17 mouse cellular contexts compared by ENCODE assay signal in the genomic region with DNA sequence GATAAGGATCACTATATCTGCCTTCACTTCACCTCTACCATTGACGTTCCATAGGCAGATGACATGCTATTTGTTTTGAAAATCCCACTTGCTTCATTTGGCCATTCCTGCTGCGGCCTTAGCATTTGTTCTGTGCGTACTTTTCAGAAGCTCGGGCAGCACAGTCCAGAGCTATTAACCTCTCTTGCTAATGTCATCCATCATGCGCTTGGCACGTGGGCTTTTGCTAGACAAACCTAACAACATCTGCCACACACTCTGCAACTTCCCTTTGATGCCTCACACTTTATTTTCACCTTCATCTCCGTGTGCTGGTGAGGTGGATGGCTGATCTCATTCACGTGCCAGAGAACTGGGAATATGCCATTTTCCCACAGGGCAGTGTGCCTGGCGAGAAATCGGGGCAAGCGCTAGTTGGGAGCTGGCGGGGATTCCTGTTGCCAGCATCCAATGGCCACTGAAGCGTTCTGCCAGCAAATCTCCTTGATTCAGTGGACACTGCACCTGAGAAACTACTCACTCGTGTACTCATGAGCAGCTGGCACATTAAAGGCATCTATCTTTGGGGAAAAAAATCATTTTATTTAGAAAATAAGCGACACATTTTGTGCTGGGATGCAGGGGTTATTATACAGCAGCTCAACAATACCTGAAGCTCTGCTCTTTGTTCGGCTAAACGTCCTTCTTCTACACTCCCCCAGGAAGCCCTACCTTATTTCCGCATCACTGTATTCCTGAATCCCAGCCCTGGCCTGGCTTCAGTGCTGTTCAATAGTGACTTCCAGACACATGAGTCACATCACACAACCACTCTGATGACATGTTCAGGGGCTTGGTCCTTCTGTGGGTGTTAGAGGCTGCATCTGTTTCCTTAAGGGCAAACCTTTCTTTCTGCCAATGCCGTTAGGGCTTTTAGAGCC.
DNase-seq lines count a peak whose midpoint lies in the region; ATAC-seq and TF ChIP-seq lines count a peak whose summit lies in the region.
"Had no signal": no experiment of that assay in that cellular context is flagged by ENCODE, and none has a peak within 500 bp of the region (broad histone marks: within the 10 kb centered on the region; RNA-seq: fewer than 3 reads in every experiment).

No protein-coding gene starts in this region.

- no peaks in the 10 kb centered on the region; the same call in 1 of the 2 replicates for H3K27me3 ChIP-seq in forebrain, embryonic 13.5 days
- H3K27me3 ChIP-seq in forebrain, embryonic 11.5 days (ENCODE audit: control insufficient read depth, insufficient read depth, low read length), result no peaks in the 10 kb centered on the region
- H3K27me3 ChIP-seq in hindbrain, embryonic 14.5 days (ENCODE audit: control insufficient read depth, insufficient read depth, low read length), result no peaks in the 10 kb centered on the region
- H3K27me3 ChIP-seq: embryonic facial prominence, embryonic 13.5 days; kidney, embryonic 15.5 days had no signal

- no peaks in the 10 kb centered on the region for H3K36me3 ChIP-seq in forebrain, embryonic 13.5 days (ENCODE audit: poor library complexity, severe bottlenecking)
- H3K36me3 ChIP-seq in forebrain, embryonic 11.5 days (ENCODE audit: control insufficient read depth, insufficient read depth, low read length), result no peaks in the 10 kb centered on the region
- no peaks in the 10 kb centered on the region for H3K36me3 ChIP-seq in hindbrain, embryonic 14.5 days (replicated peaks; ENCODE audit: control insufficient read depth, insufficient read depth)
- H3K36me3 ChIP-seq: embryonic facial prominence, embryonic 13.5 days; G1E; heart, embryonic 10.5 days; kidney, embryonic 15.5 days had no signal

- TF ChIP-seq CTCF in brain, embryonic 14.5 days (IDR thresholded peaks at IDR 0.05; ENCODE audit: borderline replicate concordance, extremely low read depth, insufficient read depth, insufficient read length), result no peak

- intact Hi-C loops in gastrocnemius, postnatal 14 days (cut with DNase I; ENCODE audit: low total_unique reads), result no loop called here
- intact Hi-C loops in left cerebral cortex, postnatal 10 days (cut with DNase I), result no loop called here

- H3K4me2 ChIP-seq in forebrain, embryonic 13.5 days, result no peak overlapping the region
- H3K4me2 ChIP-seq in forebrain, embryonic 11.5 days (ENCODE audit: low read depth, low read length, severe bottlenecking), result no peak overlapping the region
- no peak overlapping the region for H3K4me2 ChIP-seq in hindbrain, embryonic 14.5 days (replicated peaks)
- H3K4me2 ChIP-seq: embryonic facial prominence, embryonic 13.5 days; kidney, embryonic 15.5 days; liver, embryonic 11.5 days had no signal

- no peak for TF ChIP-seq POLR2A in brain, embryonic 14.5 days (IDR thresholded peaks at IDR 0.05; ENCODE audit: borderline replicate concordance, extremely low read depth, insufficient read depth, insufficient read length, poor library complexity, severe bottlenecking)

- H3K9ac ChIP-seq in forebrain, embryonic 13.5 days, result no peak overlapping the region
- no peak overlapping the region for H3K9ac ChIP-seq in forebrain, embryonic 11.5 days (ENCODE audit: low read length)
- no peak overlapping the region for H3K9ac ChIP-seq in hindbrain, embryonic 14.5 days
- H3K9ac ChIP-seq: embryonic facial prominence, embryonic 13.5 days; kidney, embryonic 15.5 days had no signal

- ATAC-seq in forebrain, embryonic 13.5 days, result peak; percentile 62
- ATAC-seq in forebrain, embryonic 11.5 days (replicated peaks; ENCODE audit: low FRiP score), result no peak
- ATAC-seq in hindbrain, embryonic 14.5 days (ENCODE audit: low FRiP score), result no peak
- ATAC-seq: activated CD4-positive, CD25-positive, alpha-beta regulatory T cell, adult 4 months; lung, postnatal 0 days had no signal

- 62% methylated on average over 19 of the region's 19 CpGs for WGBS in forebrain, embryonic 13.5 days
- 83% methylated on average over 19 of the region's 19 CpGs for WGBS in forebrain, embryonic 11.5 days
- WGBS in hindbrain, embryonic 14.5 days, result 47% methylated on average over 19 of the region's 19 CpGs

- DNase-seq in forebrain, embryonic 11.5 days (ENCODE audit: low spot score), result no peak
- DNase-seq in brain, embryonic 14.5 days (ENCODE audit: low read depth), result peak; percentile 88
- DNase-seq in cerebellum, postnatal 25 days, result peak; percentile 85 to 86
- DNase-seq in hindbrain, embryonic 14.5 days (ENCODE audit: low spot score), result peak; percentile 47
- no peak for DNase-seq in gastrocnemius, postnatal 14 days
- DNase-seq in left cerebral cortex, postnatal 10 days (ENCODE audit: extremely low spot score in 1 of 2, low spot score in 2 of 2), result no peak
- no peak for DNase-seq in thymus, postnatal 4 days
- DNase-seq: layer of hippocampus, postnatal 36 days; thymus, postnatal 36 days had no signal

- H3K27ac ChIP-seq in forebrain, embryonic 13.5 days, result peak overlapping the region; percentile 35
- H3K27ac ChIP-seq in forebrain, embryonic 11.5 days (ENCODE audit: low read depth, low read length), result no peak overlapping the region
- peak overlapping the region; percentile 23 for H3K27ac ChIP-seq in hindbrain, embryonic 14.5 days
- H3K27ac ChIP-seq: embryonic facial prominence, embryonic 13.5 days; heart, embryonic 10.5 days; kidney, embryonic 15.5 days had no signal

- H3K4me1 ChIP-seq in forebrain, embryonic 13.5 days, result peaks cover 16% of the 10 kb centered on the region; the same call in 1 of the 2 replicates
- no peaks in the 10 kb centered on the region for H3K4me1 ChIP-seq in forebrain, embryonic 11.5 days (replicated peaks; ENCODE audit: control insufficient read depth, insufficient read depth, low read length)
- 0 out of 2 replicates have a peak, but pooled peaks cover 5% of the 10 kb centered on the region for H3K4me1 ChIP-seq in hindbrain, embryonic 14.5 days (replicated peaks; ENCODE audit: control insufficient read depth, insufficient read depth, low read length)

- H3K9me3 ChIP-seq in forebrain, embryonic 13.5 days (replicated peaks), result no peaks in the 10 kb centered on the region
- no peaks in the 10 kb centered on the region for H3K9me3 ChIP-seq in forebrain, embryonic 11.5 days (ENCODE audit: control insufficient read depth, low read length)
- H3K9me3 ChIP-seq in hindbrain, embryonic 14.5 days (ENCODE audit: control insufficient read depth, low read length), result no peaks in the 10 kb centered on the region
- H3K9me3 ChIP-seq: embryonic facial prominence, embryonic 13.5 days; G1E; heart, embryonic 10.5 days; kidney, embryonic 15.5 days had no signal

- no peak overlapping the region for H3K4me3 ChIP-seq in forebrain, embryonic 13.5 days
- H3K4me3 ChIP-seq in forebrain, embryonic 11.5 days (ENCODE audit: low read depth, low read length), result no peak overlapping the region
- H3K4me3 ChIP-seq in hindbrain, embryonic 14.5 days (replicated peaks; ENCODE audit: low read length), result no peak overlapping the region
- H3K4me3 ChIP-seq: embryonic facial prominence, embryonic 13.5 days; heart, embryonic 10.5 days; kidney, embryonic 15.5 days had no signal

Comparison
In these comparisons a context has a peak if more than half of its experiments do, and no peak if none do; other contexts are left out.
1. DNase-seq: peak in brain, embryonic 14.5 days (single experiment), cerebellum, postnatal 25 days (2 of 2) and hindbrain, embryonic 14.5 days (single experiment); none in forebrain, embryonic 11.5 days (single experiment), gastrocnemius, postnatal 14 days (single experiment), left cerebral cortex, postnatal 10 days (0 of 2) and thymus, postnatal 4 days (single experiment).